Mouse (Mus musculus) ES-E14 (cell line): ENCODE data around the gene Hpgd.
"Not testable (repeated sequence)": the region's sequence is repeated elsewhere in the genome, so short reads cannot be mapped to it uniquely, and the experiment has no call there.

Experiments
- CHD2 ChIP-seq: IDR thresholded peaks from 2 replicates; pipeline ENCODE4 v1.6.1; 2014; ENCODE audit warnings: mild to moderate bottlenecking, low read depth, low read length, inconsistent platforms
- HCFC1 ChIP-seq: IDR thresholded peaks from 2 replicates; pipeline ENCODE4 v1.6.1; 2012; ENCODE audit warnings: low read length, inconsistent platforms, borderline replicate concordance; ENCODE audit not compliant: insufficient read depth
- MAFK ChIP-seq: IDR thresholded peaks from 2 replicates; pipeline ENCODE4 v1.6.1; 2014; ENCODE audit warnings: mild to moderate bottlenecking, low read depth, low read length, inconsistent platforms; ENCODE audit not compliant: insufficient read depth
- ZNF384 ChIP-seq: IDR thresholded peaks from 2 replicates; pipeline ENCODE4 v1.6.1; 2012; ENCODE audit warnings: low read depth, low read length, inconsistent platforms

GRCm38 (mm10) chr8:56301303-56301702 lies 6.9 kb downstream of the Hpgd start:
- not testable (repeated sequence) for TF ChIP-seq ZNF384, HCFC1, CHD2, MAFK
